ENCODE assay signal across 8 mouse cellular contexts in the genomic region with DNA sequence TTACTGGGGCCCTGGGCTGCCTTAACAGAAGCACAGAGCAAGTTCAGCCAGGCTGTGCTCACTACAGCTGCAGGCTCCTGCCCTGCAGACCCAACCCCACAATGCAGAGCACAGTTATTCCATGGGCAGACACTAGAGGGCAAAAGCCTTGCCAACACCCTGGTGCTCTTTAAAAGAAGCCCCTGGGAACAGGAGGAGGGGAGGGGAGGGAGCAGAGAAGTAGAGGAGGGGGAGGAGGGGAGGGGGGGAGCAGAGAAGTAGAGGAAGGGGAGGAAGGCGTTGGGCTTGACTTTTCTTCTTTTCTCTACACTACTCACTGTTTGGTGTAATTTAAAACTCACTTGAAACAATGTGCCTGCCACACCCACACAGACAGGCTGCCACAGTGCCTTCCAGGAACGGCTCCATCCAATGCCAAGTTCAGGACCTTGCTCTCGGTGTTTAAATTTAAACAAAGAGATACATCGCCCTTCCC.
DNase-seq lines count a peak whose midpoint lies in the region; ATAC-seq lines count a peak whose summit lies in the region.

No protein-coding gene starts in this region.

- H3K4me1 ChIP-seq in midbrain, embryonic 12.5 days = peaks cover 29% of the 10 kb centered on the region
- H3K4me1 ChIP-seq in midbrain, embryonic 15.5 days = peaks cover 21% of the 10 kb centered on the region; the same call in 1 of the 2 replicates
- peaks cover 9% of the 10 kb centered on the region; the same call in 1 of the 2 replicates for H3K4me1 ChIP-seq in stomach, embryonic 14.5 days (ENCODE audit: control insufficient read depth, insufficient read depth, low read length)

- no peak overlapping the region for H3K27ac ChIP-seq in midbrain, embryonic 12.5 days (replicated peaks)
- H3K27ac ChIP-seq in midbrain, embryonic 15.5 days = no peak overlapping the region
- no peak overlapping the region for H3K27ac ChIP-seq in stomach, embryonic 14.5 days (ENCODE audit: low read length)

- no peaks in the 10 kb centered on the region for H3K9me3 ChIP-seq in midbrain, embryonic 12.5 days
- H3K9me3 ChIP-seq in midbrain, embryonic 15.5 days = no peaks in the 10 kb centered on the region
- H3K9me3 ChIP-seq in stomach, embryonic 14.5 days (ENCODE audit: control insufficient read depth, low read depth, low read length) = no peaks in the 10 kb centered on the region

- no peak overlapping the region for H3K9ac ChIP-seq in midbrain, embryonic 12.5 days (replicated peaks)
- H3K9ac ChIP-seq in midbrain, embryonic 15.5 days = no peak overlapping the region
- H3K9ac ChIP-seq in stomach, embryonic 14.5 days (replicated peaks; ENCODE audit: low read depth, low read length) = no peak overlapping the region

- no peak overlapping the region for H3K4me2 ChIP-seq in midbrain, embryonic 12.5 days (replicated peaks)
- H3K4me2 ChIP-seq in midbrain, embryonic 15.5 days = no peak overlapping the region
- H3K4me2 ChIP-seq in stomach, embryonic 14.5 days (replicated peaks; ENCODE audit: low read depth, low read length) = no peak overlapping the region

- no peak overlapping the region for H3K4me3 ChIP-seq in midbrain, embryonic 12.5 days
- H3K4me3 ChIP-seq in midbrain, embryonic 15.5 days = no peak overlapping the region
- no peak overlapping the region for H3K4me3 ChIP-seq in stomach, embryonic 14.5 days (ENCODE audit: low read depth, low read length)

- ATAC-seq in midbrain, embryonic 12.5 days (ENCODE audit: low FRiP score, low read depth) = peak; percentile 48; the same call in 1 of the 2 replicates
- ATAC-seq in midbrain, embryonic 15.5 days (replicated peaks) = no peak
- ATAC-seq in inflammation-experienced regulatory T-cells, adult 6 months = peak; percentile 22
- ATAC-seq in stomach, embryonic 14.5 days (ENCODE audit: insufficient number of reproducible peaks, insufficient read depth, low FRiP score, low read depth) = 0 out of 2 replicates have a peak, but pooled peaks have one; percentile 24

- H3K27me3 ChIP-seq in midbrain, embryonic 12.5 days = no peaks in the 10 kb centered on the region
- no peaks in the 10 kb centered on the region for H3K27me3 ChIP-seq in midbrain, embryonic 15.5 days (replicated peaks)
- H3K27me3 ChIP-seq in stomach, embryonic 14.5 days (ENCODE audit: control insufficient read depth, insufficient read depth, low read length) = no peaks in the 10 kb centered on the region

- WGBS in midbrain, embryonic 12.5 days = 12% methylated on average over 4 of the region's 4 CpGs
- WGBS in midbrain, embryonic 15.5 days = 12% methylated on average over 4 of the region's 4 CpGs
- WGBS in stomach, embryonic 14.5 days = 8% methylated on average over 4 of the region's 4 CpGs

- H3K36me3 ChIP-seq in midbrain, embryonic 12.5 days = no peaks in the 10 kb centered on the region
- H3K36me3 ChIP-seq in midbrain, embryonic 15.5 days (replicated peaks) = no peaks in the 10 kb centered on the region
- H3K36me3 ChIP-seq in stomach, embryonic 14.5 days (ENCODE audit: control insufficient read depth, insufficient read depth, low read length) = no peaks in the 10 kb centered on the region

- peak; percentile 47 for DNase-seq in cerebellum, postnatal 10 days
- no peak for DNase-seq in cerebellum, adult 8-10 months
- DNase-seq in cerebellum, postnatal 14 days = no peak
- DNase-seq in adrenal gland, adult 2 months = no peak

Comparison
In these comparisons a context has a peak if more than half of its experiments do, and no peak if none do; other contexts are left out.
1. DNase-seq: peak in cerebellum, postnatal 10 days (2 of 2); none in cerebellum, adult 8-10 months (single experiment), cerebellum, postnatal 14 days (0 of 2) and adrenal gland, adult 2 months (single experiment).